Mouse (Mus musculus) E14TG2a.4 (cell line): ENCODE data around the gene Rhbdf1.

Experiments
- H3K27me3 ChIP-seq: 2 replicates; pipeline ENCODE4 v1.6.1; 2014; ENCODE audit warnings: low read length, control low read depth; ENCODE audit not compliant: insufficient read depth
- H3K36me3 ChIP-seq: 2 replicates; pipeline ENCODE4 v1.6.1; 2014; ENCODE audit warnings: low read length, control low read depth; ENCODE audit not compliant: insufficient read depth
- H3K4me1 ChIP-seq: replicated peaks from 2 replicates; pipeline ENCODE4 v1.6.1; 2014; ENCODE audit warnings: low read depth, low read length, control low read depth
- H3K4me3 ChIP-seq: replicated peaks from 2 replicates; pipeline ENCODE4 v1.5.1; 2014; ENCODE audit warnings: mild to moderate bottlenecking, low read length
- H3K9me3 ChIP-seq: 2 replicates; pipeline ENCODE4 v1.6.1; 2014; ENCODE audit warnings: low read length, control low read depth
- CTCF ChIP-seq: conservative IDR thresholded peaks from 2 replicates; pipeline ENCODE4 v1.5.1; 2014; ENCODE audit warnings: low read length
- NANOG ChIP-seq: IDR thresholded peaks from 2 replicates; pipeline ENCODE4 v1.6.1; 2014; ENCODE audit warnings: borderline replicate concordance, low read length, mixed read lengths
- POU5F1 ChIP-seq: IDR thresholded peaks from 2 replicates; pipeline ENCODE4 v1.6.1; 2014; ENCODE audit warnings: low read length, borderline replicate concordance

Gene Rhbdf1

GRCm38 (mm10) chr11:32184469-32184868, 37.6 kb downstream of the Rhbdf1 start:
- Histone ChIP-seq H3K36me3 (no peaks in the 10 kb centered on the region), H3K4me1 (peaks cover 4% of the 10 kb centered on the region), H3K4me3 (no peak overlapping the region), H3K27me3 (0 out of 2 replicates have a peak, but pooled peaks cover 4% of the 10 kb centered on the region), H3K9me3 (no peaks in the 10 kb centered on the region)
- TF ChIP-seq NANOG = no peak
- no peak for TF ChIP-seq CTCF
- TF ChIP-seq POU5F1 = no peak

GRCm38 (mm10) chr11:32181973-32182868, 39.9 kb downstream of the Rhbdf1 start:
- no peak overlapping the region for H3K4me3 ChIP-seq
- H3K27me3 ChIP-seq = 0 out of 2 replicates have a peak, but pooled peaks cover 4% of the 10 kb centered on the region
- TF ChIP-seq CTCF = peak; percentile 96
- TF ChIP-seq POU5F1 = no peak
- H3K4me1 ChIP-seq = 0 out of 2 replicates have a peak, but pooled peaks cover 2% of the 10 kb centered on the region
- H3K9me3 ChIP-seq = peaks cover 4% of the 10 kb centered on the region
- H3K36me3 ChIP-seq = no peaks in the 10 kb centered on the region

DNA sequence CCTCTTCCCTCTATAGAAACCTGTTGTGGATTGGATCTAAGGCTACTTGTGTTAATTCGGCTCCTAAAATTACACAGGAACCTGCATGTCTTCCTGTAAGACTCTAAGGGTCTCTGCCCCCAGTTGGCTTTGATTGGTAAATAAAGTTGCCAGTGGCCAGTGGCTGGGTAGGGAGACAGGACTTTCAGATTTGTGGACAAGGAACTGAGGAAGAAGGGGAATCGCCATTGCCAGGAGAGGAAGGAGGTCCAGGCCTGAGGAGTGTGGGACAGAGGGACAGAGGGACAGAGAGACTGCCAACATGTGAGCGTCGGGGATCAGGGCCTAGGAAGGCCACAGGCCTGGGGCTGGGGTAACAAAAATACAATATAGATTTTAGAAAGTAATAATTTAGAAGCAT, 40.9 kb downstream of the Rhbdf1 start:
- no peaks in the 10 kb centered on the region for H3K36me3 ChIP-seq
- TF ChIP-seq CTCF (no peak), POU5F1 (no peak)
- 0 out of 2 replicates have a peak, but pooled peaks cover 2% of the 10 kb centered on the region for H3K4me1 ChIP-seq
- no peak overlapping the region for H3K4me3 ChIP-seq
- 0 out of 2 replicates have a peak, but pooled peaks cover 4% of the 10 kb centered on the region for H3K27me3 ChIP-seq
- peaks cover 4% of the 10 kb centered on the region for H3K9me3 ChIP-seq

DNA sequence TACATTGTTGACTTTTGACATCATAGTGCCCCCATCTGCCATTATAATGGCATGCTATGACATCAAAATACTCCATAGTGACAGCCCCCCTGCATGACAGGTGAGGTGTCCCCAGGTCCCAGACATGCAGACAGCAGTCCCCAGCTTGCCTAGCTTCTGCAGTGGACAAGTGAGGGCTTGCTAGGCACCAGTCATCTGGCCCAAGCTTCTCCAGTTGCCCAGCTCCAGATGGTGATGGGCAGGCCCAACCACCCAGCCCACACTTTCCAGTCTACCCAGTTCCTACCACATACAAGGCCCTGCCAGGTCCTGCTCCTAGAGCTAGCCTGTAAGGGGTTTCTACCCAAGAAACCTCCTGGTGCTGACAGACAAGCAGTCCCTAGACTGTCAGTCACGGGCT, 43.6 kb downstream of the Rhbdf1 start:
- H3K4me3 ChIP-seq = no peak overlapping the region

GRCm38 (mm10) chr11:32166683-32167082, 55.4 kb downstream of the Rhbdf1 start:
- Histone ChIP-seq H3K4me3 (no peak overlapping the region), H3K9me3 (no peaks in the 10 kb centered on the region), H3K36me3 (no peaks in the 10 kb centered on the region), H3K4me1 (peaks cover 8% of the 10 kb centered on the region), H3K27me3 (peaks cover 27% of the 10 kb centered on the region)
- no peak for TF ChIP-seq CTCF
- TF ChIP-seq NANOG = no peak
- TF ChIP-seq POU5F1 = no peak

More for the DNA sequence above, 43.6 kb downstream of the Rhbdf1 start:
- Histone ChIP-seq H3K4me1 (no peaks in the 10 kb centered on the region), H3K36me3 (no peaks in the 10 kb centered on the region), H3K27me3 (0 out of 2 replicates have a peak, but pooled peaks cover 4% of the 10 kb centered on the region), H3K9me3 (peaks cover 4% of the 10 kb centered on the region)
- TF ChIP-seq NANOG = no peak
- no peak for TF ChIP-seq CTCF
- no peak for TF ChIP-seq POU5F1

GRCm38 (mm10) chr11:32161922-32162804, 59.9 kb downstream of the Rhbdf1 start:
- peak overlapping the region; percentile 67 for H3K4me3 ChIP-seq
- no peaks in the 10 kb centered on the region for H3K36me3 ChIP-seq
- H3K4me1 ChIP-seq = peaks cover 25% of the 10 kb centered on the region
- peaks cover 61% of the 10 kb centered on the region for H3K27me3 ChIP-seq
- no peaks in the 10 kb centered on the region for H3K9me3 ChIP-seq
- TF ChIP-seq NANOG (no peak), CTCF (peak; percentile 28)

DNA sequence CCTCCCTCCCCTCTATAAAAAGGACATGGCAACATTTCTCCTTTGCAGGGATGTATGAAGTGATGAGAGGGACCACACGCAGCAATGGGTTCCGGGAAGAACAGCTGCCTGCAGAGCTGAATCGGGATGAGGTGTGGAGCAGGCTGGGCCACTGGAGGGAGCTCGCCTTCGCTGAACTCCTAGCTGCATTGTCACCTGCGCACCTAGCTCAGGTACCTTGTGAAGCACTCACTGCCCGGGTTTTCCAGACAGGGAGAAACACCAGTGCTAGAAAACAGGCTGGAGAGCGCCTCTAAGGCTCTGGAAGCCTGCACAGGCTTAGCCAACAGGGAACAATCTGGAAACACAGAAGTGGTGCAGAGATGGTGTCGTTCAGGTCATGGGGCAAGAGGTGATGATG, 60.6 kb downstream of the Rhbdf1 start:
- H3K27me3 ChIP-seq = peaks cover 67% of the 10 kb centered on the region
- H3K36me3 ChIP-seq = no peaks in the 10 kb centered on the region
- peak; percentile 38; the same call in 1 of the 2 replicates for TF ChIP-seq CTCF
- TF ChIP-seq POU5F1 = no peak
- H3K4me1 ChIP-seq = peaks cover 25% of the 10 kb centered on the region
- H3K9me3 ChIP-seq = no peaks in the 10 kb centered on the region
- peak overlapping the region; percentile 67 for H3K4me3 ChIP-seq

DNA sequence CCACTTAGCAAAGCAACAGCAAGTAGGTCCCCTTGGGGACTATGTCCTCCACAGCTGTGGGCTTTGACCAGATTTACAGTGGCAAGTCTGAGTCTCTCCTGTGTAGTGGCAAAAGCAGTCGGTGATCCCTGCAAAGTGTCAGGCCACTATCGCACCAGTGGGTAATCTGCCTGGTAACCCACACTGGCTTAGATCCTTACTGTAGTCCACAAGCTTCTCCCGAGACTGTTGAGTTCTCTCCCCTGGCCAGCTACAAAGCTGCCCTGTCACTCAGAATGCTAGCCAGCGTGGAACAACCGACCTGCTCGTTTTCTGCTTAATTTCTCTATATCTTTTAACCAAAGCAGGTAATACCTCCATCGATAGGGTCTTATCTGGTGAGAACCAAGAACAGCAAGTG, 61.8 kb downstream of the Rhbdf1 start:
- TF ChIP-seq NANOG = no peak
- TF ChIP-seq CTCF = no peak
- no peak for TF ChIP-seq POU5F1
- no peaks in the 10 kb centered on the region for H3K36me3 ChIP-seq
- H3K4me1 ChIP-seq = peaks cover 25% of the 10 kb centered on the region
- peaks cover 70% of the 10 kb centered on the region for H3K27me3 ChIP-seq
- H3K4me3 ChIP-seq = no peak overlapping the region
- no peaks in the 10 kb centered on the region for H3K9me3 ChIP-seq
